Mouse (Mus musculus) forebrain, embryonic 14.5 days (tissue): Measurements from ENCODE around the gene Carns1. TPM values are rescaled to one million over a fixed set of nuclear protein-coding genes. Genes with fewer than 3 reads are reported as not detected.

Experiments
- ATAC-seq: fragments of 200-750 bp; cut with Nextera tagmentation; 2 replicates; pipeline ENCODE4 v1.8.0; 2017; ENCODE audit warnings: mild to moderate bottlenecking, moderate library complexity
- DNase-seq: peaks from one replicate; pipeline ENCODE4 v3.0.0-alpha.2; 2015; ENCODE audit warnings: low spot score
- H3K27ac ChIP-seq: fragments of 300-500 bp; sonication (generic); 2 replicates; pipeline ENCODE4 v1.5.1; 2014; ENCODE audit warnings: low read depth, mild to moderate bottlenecking, control low read depth, low read length, moderate library complexity
- H3K27me3 ChIP-seq: fragments of 300-500 bp; sonication (generic); replicated peaks from 2 replicates; pipeline ENCODE4 v1.6.1; 2014; ENCODE audit warnings: low read length, control low read depth, mixed read lengths; ENCODE audit not compliant: control insufficient read depth, insufficient read depth
- H3K36me3 ChIP-seq: fragments of 300-500 bp; sonication (generic); 2 replicates; pipeline ENCODE4 v1.6.1; 2014; ENCODE audit warnings: low read length, control low read depth; ENCODE audit not compliant: control insufficient read depth, insufficient read depth
- H3K4me1 ChIP-seq: fragments of 300-500 bp; sonication (generic); 2 replicates; pipeline ENCODE4 v1.6.1; 2014; ENCODE audit warnings: antibody characterized with exemption, low read length, control low read depth; ENCODE audit not compliant: control insufficient read depth, insufficient read depth
- H3K4me2 ChIP-seq: fragments of 300-500 bp; sonication (generic); 2 replicates; pipeline ENCODE4 v1.6.1; 2014; ENCODE audit warnings: mild to moderate bottlenecking, control low read depth, low read length
- H3K4me3 ChIP-seq: fragments of 300-500 bp; sonication (generic); 2 replicates; pipeline ENCODE4 v1.5.1; 2014; ENCODE audit warnings: low read depth, low read length, control low read depth
- H3K9ac ChIP-seq: fragments of 300-500 bp; sonication (generic); 2 replicates; pipeline ENCODE4 v1.6.1; 2014; ENCODE audit warnings: mild to moderate bottlenecking, low read length, control low read depth, moderate library complexity
- H3K9me3 ChIP-seq: fragments of 300-500 bp; sonication (generic); replicated peaks from 2 replicates; pipeline ENCODE4 v1.6.1; 2016; ENCODE audit warnings: low read length, control low read depth, mixed read lengths; ENCODE audit not compliant: control insufficient read depth
- WGBS: fragments of 180-500 bp; shearing (Covaris S2); extraction: QIAGEN DNeasy Blood & Tissue Kit; methylation state at CpG from one replicate; pipeline ENCODE4 v1.1.7; 2014; 5-methylcytosine and 5-hydroxymethylcytosine counted together
- polyA plus RNA-seq: library from polyadenylated mRNA; unstranded; fragments of >200 nt; fragmentation: Nextera tagmentation; extraction: Ambion mirVana; gene quantifications from 2 replicates; pipeline ENCODE4 v1.2.1, GENCODE M21; 2014

The Carns1 gene
- polyA plus RNA-seq, 1 experiment from 2014 or later, result 3.9 TPM

DNA sequence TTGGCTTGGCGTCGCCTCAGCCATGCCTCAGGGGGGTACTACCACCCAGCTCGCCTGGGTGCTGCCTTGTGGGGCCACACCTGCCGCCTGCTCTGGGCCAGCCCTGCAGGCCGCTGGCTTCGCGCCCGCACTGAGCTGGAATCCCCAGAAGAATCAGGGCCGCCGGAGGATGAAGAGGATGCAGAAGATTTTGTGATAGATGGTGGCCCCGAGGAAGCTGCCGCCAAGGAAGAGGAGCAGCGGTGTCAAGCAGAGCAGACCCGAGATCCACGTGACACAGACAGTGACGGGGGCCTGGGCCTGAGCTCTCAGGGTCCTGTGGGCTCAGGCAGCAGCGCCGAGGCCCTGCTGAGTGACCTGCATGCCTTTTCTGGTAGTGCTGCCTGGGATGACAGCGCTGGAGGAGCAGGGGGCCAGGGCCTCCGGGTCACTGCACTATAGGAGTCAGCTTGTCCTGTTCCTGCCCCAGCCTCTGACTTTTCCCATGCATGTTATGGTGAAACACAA is 19.2 kb downstream of the Carns1 start:
- Histone ChIP-seq H3K4me2 (no peak overlapping the region), H3K4me1 (no peaks in the 10 kb centered on the region), H3K36me3 (peaks cover 75% of the 10 kb centered on the region), H3K9ac (no peak overlapping the region), H3K9me3 (no peaks in the 10 kb centered on the region), H3K27me3 (no peaks in the 10 kb centered on the region), H3K27ac (no peak overlapping the region), H3K4me3 (no peak overlapping the region)
- ATAC-seq (no peak), DNase-seq (no peak)
- WGBS, result 72% methylated on average over 20 of the region's 20 CpGs

DNA sequence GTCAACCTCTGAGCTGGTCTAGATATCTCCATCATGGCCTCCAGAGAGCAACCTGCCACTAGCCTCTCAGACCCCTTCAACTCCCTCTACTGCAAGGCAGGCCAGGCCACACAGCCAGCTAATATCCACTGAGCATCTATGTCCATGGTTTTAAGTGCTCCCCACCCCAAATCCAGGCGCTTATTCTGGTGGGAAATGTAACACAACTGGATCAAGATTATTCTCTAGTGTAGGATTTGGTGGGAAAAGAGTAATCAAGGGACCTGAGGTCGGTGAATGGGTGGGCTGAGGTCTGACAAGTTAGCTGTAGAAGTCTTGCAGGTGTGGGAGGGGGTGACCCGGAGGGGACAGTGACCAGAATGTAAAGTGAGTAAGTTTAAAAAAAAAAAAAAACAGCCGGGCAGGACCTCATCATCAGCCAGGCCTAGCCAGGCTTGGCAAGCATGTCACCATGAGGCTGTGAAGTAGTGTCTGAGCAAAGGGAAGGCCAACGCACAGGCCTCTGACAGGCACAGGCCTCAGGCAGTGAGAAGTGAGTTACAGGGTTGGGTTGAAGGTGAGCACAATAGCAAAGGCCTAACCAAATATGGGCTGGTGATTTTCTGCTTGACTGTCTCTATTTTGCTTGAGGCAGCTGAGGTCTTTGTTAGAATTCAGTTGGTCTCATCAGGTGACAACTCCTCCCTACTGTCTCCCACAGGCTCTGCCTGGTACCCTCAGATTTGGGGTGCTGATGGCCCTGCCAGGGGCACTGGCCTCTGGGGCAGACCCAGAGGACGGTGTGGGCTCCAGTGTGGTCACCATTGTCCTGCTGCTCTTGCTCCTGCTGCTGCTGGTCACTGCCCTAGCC is 19.8 kb downstream of the Carns1 start:
- Histone ChIP-seq H3K27me3 (no peaks in the 10 kb centered on the region), H3K4me2 (no peak overlapping the region), H3K27ac (no peak overlapping the region), H3K36me3 (peaks cover 76% of the 10 kb centered on the region), H3K9me3 (no peaks in the 10 kb centered on the region), H3K4me3 (no peak overlapping the region), H3K9ac (no peak overlapping the region), H3K4me1 (no peaks in the 10 kb centered on the region)
- 63% methylated on average over 6 of the region's 6 CpGs for WGBS
- DNase-seq, result no peak
- no peak for ATAC-seq

GRCm38 (mm10) chr19:4154437-4155222 is 20.6 kb downstream of the Carns1 start:
- Histone ChIP-seq H3K4me3 (no peak overlapping the region), H3K27ac (no peak overlapping the region), H3K9ac (no peak overlapping the region), H3K27me3 (no peaks in the 10 kb centered on the region), H3K9me3 (no peaks in the 10 kb centered on the region), H3K4me2 (no peak overlapping the region), H3K4me1 (no peaks in the 10 kb centered on the region), H3K36me3 (peaks cover 74% of the 10 kb centered on the region)
- WGBS, result 82% methylated on average over 13 of the region's 13 CpGs
- DNase-seq (no peak), ATAC-seq (no peak)

DNA sequence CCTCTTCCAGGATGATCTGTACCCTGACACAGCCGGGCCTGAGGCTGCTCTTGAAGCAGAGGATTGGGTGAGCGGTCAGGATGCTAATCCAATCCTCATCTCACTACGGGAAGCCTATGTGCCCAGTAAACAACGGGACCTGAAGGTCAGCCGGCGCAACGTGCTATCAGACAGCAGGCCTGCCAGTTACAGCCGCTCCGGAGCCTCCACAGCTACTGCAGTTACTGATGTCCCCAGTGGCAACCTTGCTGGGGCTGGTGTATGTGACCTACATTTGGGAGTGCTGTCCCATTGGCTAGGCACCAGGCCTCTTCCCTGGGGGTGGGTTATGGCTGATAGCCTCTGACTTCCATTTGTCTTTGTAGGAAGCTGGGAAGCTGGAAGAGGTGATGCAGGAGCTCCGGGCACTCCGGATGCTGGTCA is 22.0 kb downstream of the Carns1 start, which contains the start of gene Ptprcap:
Gene Ptprcap (plus strand): TSS at position 373 of the 423 bp plus-strand sequence.
- ATAC-seq (no peak), DNase-seq (no peak)
- Histone ChIP-seq H3K9me3 (no peaks in the 10 kb centered on the region), H3K36me3 (peaks cover 61% of the 10 kb centered on the region), H3K9ac (no peak within 1 kb of the TSS), H3K27me3 (no peaks in the 10 kb centered on the region), H3K4me1 (peaks cover 7% of the 10 kb centered on the region; the same call in 1 of the 2 replicates), H3K4me3 (no peak within 1 kb of the TSS), H3K27ac (no peak within 1 kb of the TSS), H3K4me2 (no peak within 1 kb of the TSS)
- WGBS, result 81% methylated on average over 11 of the region's 11 CpGs

DNA sequence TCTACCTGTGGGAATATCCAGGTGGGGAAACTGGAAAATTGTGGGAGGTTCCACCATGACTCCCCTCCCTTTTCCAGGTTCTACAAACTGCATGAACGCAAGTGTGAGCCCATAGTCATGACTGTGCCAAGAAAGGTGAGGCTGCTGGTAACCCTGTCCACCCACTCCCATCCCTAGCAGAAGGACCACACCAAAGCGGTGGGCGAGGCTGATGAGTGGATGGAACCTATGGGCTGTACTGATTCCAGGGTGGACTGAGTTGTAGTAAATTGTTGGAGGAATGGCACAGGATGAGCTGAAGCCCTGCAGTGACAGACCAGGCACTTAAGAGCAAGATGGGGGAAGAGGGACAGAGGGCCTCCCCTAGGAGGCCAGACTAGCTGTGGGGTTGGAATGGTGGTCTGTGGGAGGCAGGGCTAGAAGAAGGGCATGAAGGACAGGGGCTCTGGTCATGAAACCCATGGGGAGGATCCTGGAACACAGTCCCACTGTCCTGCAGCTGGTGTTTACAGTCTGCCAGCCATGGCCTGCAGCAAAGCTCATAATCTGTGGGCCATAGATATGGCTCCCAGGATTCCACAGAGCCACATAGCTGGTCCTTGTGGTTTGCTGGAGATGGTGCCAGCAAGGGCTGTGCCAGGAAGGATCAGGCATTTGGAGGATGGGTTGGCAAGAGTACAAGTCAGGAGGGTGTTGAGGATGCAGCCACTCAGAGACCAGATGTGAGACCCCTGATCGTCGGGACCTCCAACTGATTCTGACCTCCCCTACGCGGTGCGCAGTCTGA is 22.6 kb downstream of the Carns1 start:
- DNase-seq (no peak), ATAC-seq (no peak)
- H3K4me3 ChIP-seq, result no peak overlapping the region
- H3K36me3 ChIP-seq, result peaks cover 55% of the 10 kb centered on the region
- WGBS, result 93% methylated on average over 8 of the region's 8 CpGs
- no peaks in the 10 kb centered on the region for H3K9me3 ChIP-seq
- H3K27me3 ChIP-seq, result no peaks in the 10 kb centered on the region
- no peak overlapping the region for H3K4me2 ChIP-seq
- H3K4me1 ChIP-seq, result peaks cover 9% of the 10 kb centered on the region
- no peak overlapping the region for H3K9ac ChIP-seq
- no peak overlapping the region for H3K27ac ChIP-seq

DNA sequence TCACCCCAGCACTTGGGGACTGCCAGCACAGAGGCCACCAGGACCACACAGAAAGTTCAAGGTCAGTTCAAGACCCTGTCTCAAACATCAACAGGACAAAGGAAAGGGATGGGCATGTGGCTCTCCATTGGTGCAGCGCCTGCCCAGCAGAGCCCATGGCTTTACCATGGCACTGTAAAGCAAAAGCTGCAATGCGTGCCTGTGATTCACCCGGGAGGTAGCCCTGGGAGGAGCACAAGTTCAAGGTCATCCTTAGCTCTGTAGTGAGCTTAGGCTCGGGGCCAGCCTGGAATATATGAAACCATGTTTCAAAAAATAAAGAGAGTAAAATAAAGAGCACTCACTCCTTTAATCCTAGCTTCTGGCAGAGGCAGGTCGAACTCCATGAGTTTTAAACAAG is 23.4 kb downstream of the Carns1 start:
- Histone ChIP-seq H3K4me2 (no peak overlapping the region), H3K4me1 (peaks cover 10% of the 10 kb centered on the region), H3K27ac (no peak overlapping the region), H3K36me3 (peaks cover 48% of the 10 kb centered on the region), H3K27me3 (no peaks in the 10 kb centered on the region), H3K4me3 (no peak overlapping the region), H3K9me3 (no peaks in the 10 kb centered on the region), H3K9ac (no peak overlapping the region)
- no peak for DNase-seq
- no peak for ATAC-seq
- 91% methylated on average over 5 of the region's 5 CpGs for WGBS

DNA sequence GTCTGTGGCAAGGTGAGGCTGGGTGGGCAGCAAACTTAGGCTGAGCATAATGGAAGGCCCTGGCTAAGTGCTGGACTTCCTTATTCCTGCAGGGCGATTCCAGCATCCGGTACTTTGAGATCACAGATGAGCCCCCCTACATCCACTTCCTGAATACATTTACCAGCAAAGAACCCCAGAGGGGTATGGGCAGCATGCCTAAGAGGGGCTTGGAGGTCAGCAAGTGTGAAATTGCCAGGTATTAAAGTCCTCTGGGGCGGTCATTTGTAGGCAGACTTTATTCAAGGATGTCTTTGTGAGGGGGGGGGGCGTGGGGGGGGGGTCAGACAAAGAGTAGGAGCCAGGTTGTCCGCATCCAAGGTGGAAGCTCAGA is 23.8 kb downstream of the Carns1 start:
- Histone ChIP-seq H3K36me3 (peaks cover 43% of the 10 kb centered on the region), H3K4me1 (peaks cover 10% of the 10 kb centered on the region), H3K9me3 (no peaks in the 10 kb centered on the region), H3K4me2 (no peak overlapping the region), H3K9ac (no peak overlapping the region), H3K27ac (no peak overlapping the region), H3K4me3 (no peak overlapping the region), H3K27me3 (no peaks in the 10 kb centered on the region)
- DNase-seq (no peak), ATAC-seq (no peak)
- WGBS, result 83% methylated on average over 5 of the region's 5 CpGs

- ATAC-seq (no peak), DNase-seq (no peak)
- H3K9ac ChIP-seq, result no peak overlapping the region
- peaks cover 10% of the 10 kb centered on the region for H3K4me1 ChIP-seq
- peaks cover 37% of the 10 kb centered on the region for H3K36me3 ChIP-seq
- no peaks in the 10 kb centered on the region for H3K27me3 ChIP-seq
- 89% methylated on average over 22 of the region's 22 CpGs for WGBS
- no peak overlapping the region for H3K4me2 ChIP-seq
- no peak overlapping the region for H3K27ac ChIP-seq
- H3K4me3 ChIP-seq, result no peak overlapping the region
- no peaks in the 10 kb centered on the region for H3K9me3 ChIP-seq
These were observed 24.5 kb downstream of the Carns1 start for GRCm38 (mm10) chr19:4150567-4151487.
